Mouse (Mus musculus): ENCODE results near the gene Caprin1.
A peak's percentile ranks its signal among the peaks of the same experiment; 100 is the strongest.

The Caprin1 gene

DNA sequence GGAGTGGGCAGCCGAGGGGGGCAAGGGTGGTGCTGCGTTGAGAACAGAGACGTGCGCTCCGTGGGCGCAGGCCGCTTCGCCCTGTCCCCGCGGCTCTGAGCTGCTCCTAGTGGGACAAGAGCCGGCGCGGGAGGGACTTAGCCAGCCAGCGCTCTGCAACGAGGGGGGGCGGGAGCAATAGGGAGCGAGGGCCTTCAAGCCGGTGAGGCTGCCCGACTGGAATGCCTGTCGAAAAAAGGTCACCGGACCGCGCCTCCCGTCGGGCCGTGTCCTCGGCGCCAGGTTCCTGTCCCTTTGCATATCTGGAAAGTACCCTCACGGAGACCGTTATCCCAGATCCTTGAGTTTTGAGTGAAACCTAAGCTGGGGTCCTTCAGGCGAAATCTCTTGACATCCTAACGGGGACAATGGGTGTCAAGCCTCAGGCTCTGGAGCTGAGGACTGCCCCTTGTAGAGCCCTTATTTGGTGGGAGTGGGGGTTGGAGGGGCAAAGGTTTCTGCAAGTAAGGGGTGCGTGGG is at the start of gene Caprin1:
Caprin1 (minus strand) TSS at position 159 of the 519 bp plus-strand sequence.
- DNase-seq (ENCODE audit: low spot score): peak; percentile 98

DNA sequence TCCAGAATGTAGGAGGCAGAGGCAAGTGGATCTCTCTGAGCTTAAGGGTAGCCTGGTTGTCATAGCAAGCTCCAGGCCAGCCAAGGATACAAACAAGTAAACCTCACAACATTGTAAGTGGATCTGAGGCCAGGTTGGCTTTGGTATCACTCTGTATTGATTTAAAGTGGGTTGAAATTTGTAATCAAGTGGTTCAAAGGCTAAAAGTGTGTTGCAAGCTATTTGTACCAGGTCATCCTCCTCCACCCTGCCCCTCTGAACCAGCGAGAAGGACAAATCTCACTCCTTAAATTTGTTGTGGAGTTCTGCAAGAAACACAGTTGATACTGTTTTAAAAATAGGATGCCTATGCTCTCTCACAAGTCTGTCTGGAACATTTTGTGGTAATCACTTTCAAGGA is 49.4 kb upstream of the Caprin1 start:
- no peak for DNase-seq (ENCODE audit: low spot score)

DNA sequence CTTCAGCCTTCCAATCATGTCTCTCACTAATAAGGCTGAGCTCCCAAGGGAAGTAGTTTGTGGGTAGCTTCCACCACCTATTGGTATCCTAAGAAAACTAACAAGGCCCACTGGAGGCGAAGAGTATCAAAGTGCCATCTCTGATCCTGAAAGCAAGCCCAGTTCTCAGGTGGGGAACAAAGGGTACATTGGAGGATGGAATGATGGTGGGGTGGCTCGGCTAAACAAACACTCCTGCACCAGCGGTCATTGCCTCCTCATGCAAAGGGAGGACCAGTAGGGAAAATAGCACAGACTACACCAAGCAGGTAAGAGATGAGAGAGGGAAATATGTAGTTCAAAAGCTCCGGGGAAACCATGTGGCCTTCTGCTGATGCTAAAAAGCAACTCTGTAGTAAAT is 48.8 kb upstream of the Caprin1 start:
- no peak for DNase-seq (ENCODE audit: low spot score)

DNA sequence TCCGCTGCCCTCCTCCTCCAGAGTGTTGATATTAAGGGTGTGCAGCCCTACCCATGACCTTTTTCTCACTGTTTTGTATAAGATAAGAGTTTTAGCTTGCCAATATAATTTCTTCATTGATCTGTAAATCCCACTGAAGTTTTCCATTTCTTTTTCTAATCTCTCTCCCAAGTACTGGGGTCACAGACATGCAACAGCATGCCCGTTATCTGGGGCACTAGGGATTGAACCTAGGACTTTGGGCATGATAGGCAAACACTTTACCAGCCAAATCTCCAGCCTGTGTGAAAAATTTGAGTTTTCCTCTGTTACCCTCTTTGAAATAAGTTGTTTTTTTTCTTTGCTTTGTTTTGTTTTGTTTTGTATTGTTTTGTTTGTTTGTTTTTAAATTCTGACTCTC is 46.6 kb upstream of the Caprin1 start:
- no peak for DNase-seq (ENCODE audit: low spot score)

DNA sequence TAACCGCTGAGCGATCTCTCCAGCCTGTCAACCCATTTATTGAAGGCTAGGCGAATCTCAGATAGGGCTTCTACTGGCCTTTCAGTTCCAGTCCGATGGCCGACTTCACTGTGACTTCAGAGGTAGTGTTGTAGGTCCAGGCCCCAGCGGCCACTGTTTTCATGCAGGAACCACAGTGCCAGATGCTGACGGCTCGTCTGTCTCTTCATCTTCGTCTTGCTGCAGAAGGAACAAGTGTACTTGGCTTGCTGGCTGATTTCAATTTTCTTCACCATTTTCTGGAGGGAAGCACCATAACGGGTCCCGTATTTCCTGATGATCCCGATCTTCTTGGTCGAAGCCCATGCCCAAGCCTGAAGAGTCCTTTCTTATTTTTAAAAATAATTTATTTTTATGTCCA is 45.9 kb upstream of the Caprin1 start:
- DNase-seq (ENCODE audit: low spot score): no peak

DNA sequence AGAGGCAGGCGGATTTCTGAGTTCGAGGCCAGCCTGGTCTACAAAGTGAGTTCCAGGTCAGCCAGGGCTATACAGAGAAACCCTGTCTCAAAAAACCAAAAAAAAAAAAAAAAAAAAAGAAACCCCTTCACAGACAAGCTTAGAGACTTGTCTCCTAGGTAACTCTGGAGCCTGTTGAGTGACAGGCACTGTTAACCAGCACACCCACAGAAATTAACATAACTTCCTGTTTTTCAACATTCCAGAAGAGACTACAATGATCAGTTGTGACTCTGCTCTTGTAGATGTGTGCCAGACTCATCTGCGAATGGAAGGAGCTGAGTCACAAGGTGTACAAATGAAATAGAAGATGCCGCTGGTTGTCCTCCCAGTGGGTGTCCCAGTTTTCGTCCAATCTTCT is 44.9 kb upstream of the Caprin1 start:
- no peak for DNase-seq (ENCODE audit: low spot score)

DNA sequence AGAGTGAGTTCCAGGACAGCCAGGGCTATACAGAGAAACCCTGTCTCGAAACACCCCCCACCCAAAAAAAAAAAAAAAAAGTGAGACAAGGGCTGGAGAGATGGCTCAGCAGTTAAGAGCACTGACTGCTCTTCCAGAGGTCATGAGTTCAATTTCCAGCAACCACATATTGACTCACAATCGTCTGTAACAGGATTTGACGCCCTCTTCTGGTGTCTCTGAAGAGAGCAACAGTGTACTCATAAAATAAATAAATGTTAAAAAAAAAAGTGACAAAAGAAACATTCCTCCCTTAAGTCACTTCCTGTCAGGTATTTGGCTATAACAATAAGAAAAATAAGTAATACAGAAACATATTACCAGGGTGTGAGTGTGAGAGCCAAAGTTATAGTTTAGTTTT is 41.0 kb upstream of the Caprin1 start:
- DNase-seq (ENCODE audit: low spot score): no peak

DNA sequence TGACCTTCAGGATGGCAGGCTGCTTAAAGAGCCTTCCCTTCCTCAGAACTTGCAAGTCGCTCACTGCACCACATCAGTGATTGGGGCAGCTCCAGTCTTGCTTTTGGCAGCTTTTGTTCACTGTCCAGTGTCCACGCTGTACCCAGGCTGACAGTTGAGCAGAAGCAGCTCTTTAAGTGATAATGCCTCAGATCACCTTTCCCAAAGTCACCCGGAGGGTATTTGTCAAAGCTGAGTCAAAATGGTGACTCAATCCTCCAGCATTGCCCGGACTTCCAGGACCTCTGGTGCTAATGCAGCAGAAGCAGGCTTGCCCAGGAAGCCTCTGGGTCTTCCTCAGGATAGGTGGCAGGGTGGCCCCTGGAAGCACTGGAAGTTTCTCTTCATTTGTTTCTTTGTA is 39.7 kb upstream of the Caprin1 start:
- DNase-seq (ENCODE audit: low spot score): no peak

DNA sequence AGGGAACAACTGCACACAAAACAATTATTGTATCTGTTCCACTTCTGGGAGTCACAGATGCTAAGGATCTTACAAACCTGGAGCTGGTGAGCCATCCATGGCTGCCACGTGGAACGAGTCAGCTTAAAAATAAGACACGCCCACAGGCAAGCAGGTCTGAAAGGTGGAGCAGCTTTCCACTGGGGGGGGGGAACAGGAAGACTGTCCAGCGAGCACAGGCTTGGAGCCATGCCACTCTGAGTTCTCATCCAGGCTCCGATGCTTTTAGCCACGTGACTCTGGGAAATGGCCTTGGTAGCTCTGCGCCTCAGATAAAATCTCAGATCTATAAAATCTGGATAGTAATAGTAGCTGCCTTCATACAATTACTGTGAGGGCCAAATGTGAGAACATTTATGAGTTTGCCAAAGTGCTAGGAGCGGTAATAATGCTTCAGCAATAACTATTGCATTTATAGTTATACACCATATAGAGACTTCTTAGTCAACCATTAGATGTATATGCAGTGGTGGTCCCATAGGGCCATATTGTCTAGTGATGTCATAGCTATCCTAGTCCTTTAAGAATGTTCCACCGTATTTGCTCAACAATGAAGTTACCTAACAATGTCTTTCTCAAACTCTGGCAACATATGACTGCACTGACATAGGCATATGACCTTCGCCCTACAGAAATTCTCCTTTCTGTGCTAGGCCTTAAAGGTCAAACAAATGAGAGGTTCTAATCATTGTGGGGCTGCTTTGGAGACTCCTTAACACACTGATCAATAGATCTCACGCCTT is 38.4 kb upstream of the Caprin1 start:
- DNase-seq (ENCODE audit: low spot score): no peak

DNA sequence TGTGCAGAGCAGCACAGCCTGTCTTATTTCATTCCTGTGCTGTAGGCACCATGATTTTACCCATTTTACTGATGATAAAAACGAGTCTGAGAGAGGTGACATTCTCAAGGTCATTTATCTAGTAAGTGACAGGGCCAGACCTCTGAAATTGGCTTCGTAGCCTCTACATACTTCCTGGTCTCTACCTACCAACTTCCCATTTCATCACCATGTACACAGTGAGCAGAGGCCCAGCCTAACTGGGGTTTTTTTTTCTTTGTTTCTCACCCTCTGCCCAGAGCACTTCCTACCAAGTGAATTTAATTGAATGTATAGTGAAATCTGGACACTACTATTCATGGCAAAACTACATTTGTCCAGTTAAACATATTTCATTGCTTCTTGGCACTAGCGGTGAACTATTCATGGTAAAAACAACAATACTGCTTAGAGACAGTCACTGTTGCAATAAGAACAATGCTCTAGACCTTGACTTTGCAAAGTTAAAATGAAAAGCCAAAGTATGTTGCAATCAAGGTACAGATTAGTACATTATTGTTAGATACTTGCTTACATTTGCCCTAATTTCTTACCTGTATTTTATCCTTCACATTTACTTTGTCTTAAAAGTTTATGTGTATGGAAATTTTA is 36.5 kb upstream of the Caprin1 start:
- no peak for DNase-seq (ENCODE audit: low spot score)

DNA sequence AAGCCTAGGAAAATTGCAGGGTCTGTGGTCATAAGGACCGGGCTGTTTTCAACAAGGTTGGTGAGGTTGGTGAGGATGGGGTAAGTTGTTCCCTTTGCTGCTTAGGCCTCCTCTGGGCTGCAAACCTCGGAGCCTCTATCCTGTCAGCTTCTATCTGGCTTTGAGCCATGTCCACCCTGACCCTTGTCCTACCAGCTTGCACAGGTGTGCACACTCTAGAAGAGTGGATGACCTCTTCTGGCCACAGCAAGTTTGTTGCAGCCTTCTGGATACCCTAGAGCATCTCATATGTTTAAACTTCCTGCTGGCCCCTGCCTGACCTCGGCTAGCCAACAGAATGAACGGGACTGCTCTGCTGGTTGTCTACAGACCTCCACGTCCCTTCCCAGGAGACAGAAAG is 35.5 kb upstream of the Caprin1 start:
- no peak for DNase-seq (ENCODE audit: low spot score)

DNA sequence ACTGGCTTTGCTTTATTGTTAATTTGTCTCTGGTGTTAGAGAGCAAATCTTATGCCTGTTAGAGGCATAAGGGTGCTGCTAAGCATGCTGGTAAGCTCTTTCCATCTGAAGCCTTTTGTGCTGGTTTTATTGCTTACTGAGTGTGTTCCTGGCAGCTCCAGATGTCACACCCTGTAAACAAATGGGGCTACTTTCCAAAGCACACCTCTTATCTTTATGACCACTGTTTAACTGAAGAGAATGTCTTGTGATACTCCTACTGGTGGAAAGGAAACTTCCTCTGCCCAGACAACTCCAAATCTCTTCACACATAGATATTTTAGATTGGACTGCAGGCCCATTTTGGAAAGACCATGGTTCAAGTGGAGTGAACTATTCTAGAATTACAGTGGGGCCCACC is 31.5 kb upstream of the Caprin1 start:
- no peak for DNase-seq (ENCODE audit: low spot score)

DNA sequence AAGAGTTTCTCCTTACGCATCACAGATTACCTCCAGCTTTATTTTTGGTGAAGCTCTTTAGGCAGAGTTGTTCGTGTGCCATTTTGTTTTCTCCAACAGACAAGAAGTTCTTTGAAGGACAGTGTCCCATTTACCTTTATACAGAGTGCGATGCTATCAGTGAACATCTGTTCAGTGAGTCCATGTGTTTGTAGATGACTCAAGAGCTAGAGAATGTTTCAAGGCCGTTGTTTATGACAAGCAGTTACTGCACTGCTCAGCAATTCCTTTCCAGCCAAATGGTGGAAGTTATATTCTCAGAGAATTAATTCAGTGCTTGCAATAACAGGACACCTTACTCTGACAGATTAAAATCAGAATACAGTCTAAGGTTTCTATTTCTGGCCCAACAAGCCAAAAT is 27.5 kb upstream of the Caprin1 start:
- no peak for DNase-seq (ENCODE audit: low spot score)

DNA sequence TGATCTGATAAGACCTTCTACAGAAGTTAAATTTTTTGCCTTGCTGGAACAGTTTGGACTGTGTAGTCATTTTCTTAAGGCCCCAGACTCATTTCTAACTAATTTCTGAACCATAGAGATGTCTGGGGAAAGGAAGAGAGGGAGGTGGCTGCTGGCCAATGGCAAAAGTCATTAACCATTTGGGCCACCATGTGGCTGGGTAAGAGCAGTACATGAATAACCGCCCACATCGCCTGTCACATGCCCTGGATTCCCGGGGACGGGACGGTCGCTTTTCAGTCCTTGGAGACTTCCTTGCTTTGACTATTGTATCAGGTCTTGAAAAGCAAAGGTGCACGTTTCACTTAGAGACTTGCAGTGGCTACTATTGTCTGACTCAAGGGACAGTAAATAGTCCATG is 25.1 kb upstream of the Caprin1 start:
- peak; percentile 23 for DNase-seq (ENCODE audit: low spot score)

DNA sequence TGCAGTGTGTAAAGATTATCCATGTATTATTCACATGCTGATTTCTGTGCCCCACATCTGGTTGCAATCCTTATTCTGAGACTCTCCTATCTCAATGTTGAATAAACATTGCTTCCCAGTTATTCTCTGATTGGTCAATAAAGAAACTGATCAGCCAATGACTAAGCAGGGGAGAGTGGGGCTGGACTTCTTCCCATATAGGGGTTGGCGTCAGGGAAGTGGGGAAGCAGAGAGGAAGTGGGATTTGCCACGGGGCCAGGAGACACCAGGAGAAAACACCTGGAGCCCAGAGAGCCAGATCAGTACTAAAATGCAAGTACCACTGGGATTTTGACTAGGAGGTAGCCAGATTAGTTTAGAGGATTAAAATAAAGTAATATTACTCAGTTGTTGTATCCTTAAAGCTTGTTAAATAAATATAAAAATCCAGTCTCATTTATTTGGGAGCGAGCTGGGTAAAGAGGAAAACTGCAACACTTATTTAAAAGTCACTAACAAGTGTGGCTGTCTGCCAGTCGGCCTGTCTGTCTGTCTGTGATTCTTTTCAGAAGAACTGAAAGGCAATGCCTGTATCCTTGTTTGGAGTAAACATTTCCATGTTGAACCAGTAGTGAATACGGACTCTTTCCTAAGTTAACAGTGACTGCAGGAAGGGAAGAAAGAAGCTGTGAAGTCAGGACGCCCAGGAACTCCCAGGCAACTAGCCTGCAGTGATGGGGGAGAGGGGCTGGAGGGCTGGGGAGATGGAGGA is 19.9 kb upstream of the Caprin1 start:
- peak; percentile 64 for DNase-seq (ENCODE audit: low spot score)

DNA sequence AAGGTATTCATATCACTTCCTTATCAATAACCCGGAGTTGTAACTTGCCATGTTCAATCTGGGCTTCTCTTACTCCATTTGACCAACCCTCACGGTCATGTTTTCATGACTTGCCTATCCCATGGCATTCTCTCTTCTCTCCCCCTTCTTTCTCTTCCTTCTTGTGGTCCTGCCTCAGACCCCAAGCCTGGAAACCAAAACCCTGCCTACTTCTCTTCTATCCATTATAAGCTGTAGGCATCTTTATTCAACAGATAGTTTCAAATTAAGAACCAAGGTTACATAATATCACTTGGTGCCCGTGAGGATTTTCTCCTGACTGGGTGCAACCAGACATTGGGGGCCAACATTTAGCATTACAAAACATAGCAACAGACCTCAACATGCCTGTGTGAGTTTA is 18.5 kb upstream of the Caprin1 start:
- DNase-seq (ENCODE audit: low spot score): no peak

DNA sequence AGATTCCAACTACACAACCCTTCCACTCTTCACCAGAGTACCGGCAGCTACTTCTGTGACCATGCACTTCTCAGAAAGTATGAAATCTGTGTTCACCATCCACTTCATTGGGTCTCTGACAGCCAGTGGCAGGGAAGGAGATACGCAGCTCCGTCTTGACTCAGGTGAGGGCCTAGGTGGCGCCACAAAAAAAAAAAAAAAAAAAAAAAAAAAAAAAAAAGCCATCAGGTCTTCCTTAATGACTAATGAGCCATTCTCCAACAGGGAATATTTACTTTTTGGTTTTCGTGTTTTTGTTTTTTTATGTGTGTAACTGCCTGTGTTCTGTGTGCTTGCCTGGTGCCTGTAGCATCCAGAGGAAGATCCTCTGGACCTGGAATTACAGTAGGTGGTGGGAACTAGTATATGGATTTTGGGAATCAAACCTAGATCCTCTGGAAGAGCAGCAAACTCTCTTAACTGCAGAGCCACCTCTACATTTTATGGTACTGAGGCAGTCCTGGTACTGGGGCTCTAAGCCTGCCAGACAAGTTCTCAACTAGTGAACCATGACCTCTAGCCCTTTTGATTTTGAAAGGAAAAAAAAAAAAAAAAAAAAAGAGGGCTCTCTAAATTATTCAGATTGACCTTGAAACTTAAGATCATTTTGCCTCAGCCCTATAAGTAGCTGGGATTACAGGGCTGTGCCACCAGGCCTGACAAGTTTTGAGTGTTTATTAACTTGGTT is 14.2 kb upstream of the Caprin1 start:
- no peak for DNase-seq (ENCODE audit: low spot score)

DNA sequence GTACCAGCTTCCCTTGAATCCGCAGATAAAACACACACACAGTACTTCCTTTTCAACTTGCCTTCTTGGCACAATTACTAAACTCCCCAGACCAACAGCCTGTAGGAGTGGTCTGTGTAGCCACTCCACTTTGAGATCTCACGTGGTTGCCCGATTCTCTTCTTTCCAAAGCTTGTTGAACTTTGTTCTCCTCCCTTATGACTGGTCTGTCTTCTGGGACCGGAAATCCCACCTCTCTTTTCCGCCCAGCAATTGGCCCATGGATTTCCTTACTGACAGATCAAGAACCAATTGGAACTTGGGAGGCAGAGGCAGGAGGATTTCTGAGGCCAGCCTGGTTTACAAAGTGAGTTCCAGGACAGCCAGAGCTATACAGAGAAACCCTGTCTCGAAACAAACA is 13.0 kb upstream of the Caprin1 start:
- DNase-seq (ENCODE audit: low spot score): no peak

DNA sequence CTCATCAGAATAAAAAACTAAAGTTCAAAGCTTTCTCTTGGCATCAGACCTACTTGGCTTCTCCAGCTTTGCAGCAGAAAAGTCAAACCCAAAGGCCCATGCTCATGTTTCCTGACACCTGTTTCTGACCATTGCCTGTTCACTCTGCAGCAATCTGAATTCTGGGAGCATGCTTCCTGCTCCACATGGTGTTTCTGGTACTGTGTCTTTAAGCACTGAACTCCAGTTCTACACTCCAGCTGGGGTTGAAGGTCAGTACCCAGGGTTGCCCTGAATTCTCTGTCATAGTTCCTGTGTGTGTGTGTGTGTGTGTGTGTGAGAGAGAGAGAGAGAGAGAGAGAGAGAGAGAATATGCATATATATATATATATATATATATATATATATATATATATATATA is 11.0 kb upstream of the Caprin1 start:
- no peak for DNase-seq (ENCODE audit: low spot score)

DNA sequence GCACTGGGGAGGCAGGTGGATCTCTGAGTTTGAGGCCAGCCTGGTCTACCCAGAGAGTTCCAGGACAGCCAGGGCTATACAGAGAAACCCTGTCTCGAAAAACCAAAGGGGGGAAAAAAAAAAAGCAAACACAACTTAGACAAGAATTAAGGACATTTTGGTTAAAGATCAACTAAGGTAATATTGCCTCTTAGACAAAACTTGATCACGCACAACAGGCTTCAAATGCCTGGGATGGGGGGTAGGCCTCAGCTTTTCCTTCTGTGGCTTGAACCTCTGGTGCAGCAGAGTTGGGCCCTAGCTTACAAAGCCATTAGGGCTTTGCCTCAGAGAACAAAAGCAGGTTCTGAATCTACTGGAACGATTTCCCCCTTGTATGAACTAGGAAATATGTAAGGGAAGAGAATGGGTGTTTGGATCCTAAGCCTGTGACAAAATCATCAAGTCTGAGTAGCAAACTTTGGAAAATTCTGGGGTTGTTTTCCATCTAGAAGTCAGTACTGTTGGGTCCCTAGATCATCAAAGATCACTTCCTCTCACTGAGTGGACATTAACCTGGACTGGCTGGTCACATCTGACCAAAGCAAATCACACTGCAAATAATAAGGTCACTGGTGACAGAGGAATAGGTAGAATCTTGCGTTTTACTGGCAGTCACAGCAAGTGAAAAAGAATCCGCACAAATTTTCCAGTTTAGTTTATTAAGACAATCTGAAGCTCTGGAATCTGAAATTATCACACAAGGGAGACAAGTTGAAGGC is 6.5 kb upstream of the Caprin1 start:
- no peak for DNase-seq (ENCODE audit: low spot score)

DNA sequence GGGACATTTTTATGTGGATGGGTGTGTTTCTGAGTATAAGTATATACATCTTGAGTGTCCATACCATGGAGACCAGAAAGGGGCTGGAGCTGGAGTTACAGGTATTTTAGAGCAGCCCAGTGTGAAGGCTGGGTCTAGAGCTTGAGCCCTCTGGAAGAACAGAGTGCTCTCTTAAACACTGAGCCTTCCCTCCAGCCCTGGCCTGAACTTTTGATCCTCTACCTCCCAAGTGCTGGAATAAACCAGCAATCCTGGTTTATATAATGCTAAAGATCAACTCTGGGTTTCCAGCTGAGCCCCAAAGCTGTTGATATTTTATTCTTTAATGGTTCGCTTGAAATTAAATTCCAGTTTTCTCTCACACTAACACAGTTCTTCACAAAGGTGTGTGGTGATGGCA is 5.0 kb upstream of the Caprin1 start:
- no peak for DNase-seq (ENCODE audit: low spot score)

Measured in adipocyte (in vitro differentiated cells).